Mouse (Mus musculus) liver (tissue): ENCODE measurements around the gene Apoc2.
A peak's percentile ranks its signal among the peaks of the same experiment; 100 is the strongest.
"Not testable (repeated sequence)": the region's sequence is repeated elsewhere in the genome, so short reads cannot be mapped to it uniquely, and the experiment has no call there.

Experiments used
- DNase-seq: peaks from one replicate; pipeline ENCODE4 v3.0.0-alpha.2; 2020; ENCODE audit warnings: mixed read lengths

Gene Apoc2

DNA sequence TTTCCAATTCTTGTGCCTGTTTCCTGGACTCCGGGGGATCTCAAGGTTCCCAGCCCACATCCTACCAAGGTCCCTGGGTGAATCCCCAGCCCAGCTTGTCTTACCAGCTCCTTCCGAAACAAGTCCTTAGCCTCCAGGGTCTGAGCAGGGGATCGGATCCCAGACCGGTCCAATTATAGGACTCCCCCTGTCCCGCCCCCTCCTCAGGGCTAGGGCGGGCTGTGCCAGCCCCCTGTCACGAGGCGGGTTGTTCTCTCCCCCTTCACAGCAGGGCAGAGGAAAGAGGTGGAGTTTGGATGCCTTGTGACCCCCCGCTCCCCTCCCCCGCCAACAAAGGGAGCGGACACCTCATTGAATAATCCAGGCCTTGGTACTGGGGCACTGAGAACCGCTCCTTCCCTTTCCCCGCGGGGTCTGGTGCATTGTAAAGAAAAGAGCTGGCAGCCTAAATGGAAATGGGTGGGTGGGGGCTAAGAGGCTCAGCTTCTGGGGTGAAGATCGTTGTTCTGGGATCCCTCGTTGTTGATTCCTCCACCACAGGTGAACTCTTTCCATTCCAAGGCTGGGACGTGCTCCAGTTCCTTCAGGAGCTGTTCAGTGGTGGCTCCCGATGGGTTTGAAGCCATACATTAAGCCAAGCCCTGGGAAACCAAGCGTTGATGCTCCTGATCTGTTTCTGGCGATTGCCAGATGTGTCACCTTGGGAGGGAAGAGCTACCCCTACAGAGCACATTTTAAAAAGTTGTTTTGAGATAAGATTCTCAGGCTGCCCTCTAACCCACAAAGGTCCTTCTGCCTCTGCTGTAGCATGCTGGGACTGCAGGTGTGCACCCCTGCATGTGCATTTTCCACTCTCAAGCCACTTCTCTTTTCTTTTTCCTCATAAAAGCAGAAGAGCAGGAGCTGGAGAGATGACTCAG, 21.4 kb upstream of the Apoc2 start, which contains the start of gene Apoe:
Gene Apoe (minus strand): TSS at position 282 of the 920 bp plus-strand sequence.
- peak; percentile 72 for DNase-seq

DNA sequence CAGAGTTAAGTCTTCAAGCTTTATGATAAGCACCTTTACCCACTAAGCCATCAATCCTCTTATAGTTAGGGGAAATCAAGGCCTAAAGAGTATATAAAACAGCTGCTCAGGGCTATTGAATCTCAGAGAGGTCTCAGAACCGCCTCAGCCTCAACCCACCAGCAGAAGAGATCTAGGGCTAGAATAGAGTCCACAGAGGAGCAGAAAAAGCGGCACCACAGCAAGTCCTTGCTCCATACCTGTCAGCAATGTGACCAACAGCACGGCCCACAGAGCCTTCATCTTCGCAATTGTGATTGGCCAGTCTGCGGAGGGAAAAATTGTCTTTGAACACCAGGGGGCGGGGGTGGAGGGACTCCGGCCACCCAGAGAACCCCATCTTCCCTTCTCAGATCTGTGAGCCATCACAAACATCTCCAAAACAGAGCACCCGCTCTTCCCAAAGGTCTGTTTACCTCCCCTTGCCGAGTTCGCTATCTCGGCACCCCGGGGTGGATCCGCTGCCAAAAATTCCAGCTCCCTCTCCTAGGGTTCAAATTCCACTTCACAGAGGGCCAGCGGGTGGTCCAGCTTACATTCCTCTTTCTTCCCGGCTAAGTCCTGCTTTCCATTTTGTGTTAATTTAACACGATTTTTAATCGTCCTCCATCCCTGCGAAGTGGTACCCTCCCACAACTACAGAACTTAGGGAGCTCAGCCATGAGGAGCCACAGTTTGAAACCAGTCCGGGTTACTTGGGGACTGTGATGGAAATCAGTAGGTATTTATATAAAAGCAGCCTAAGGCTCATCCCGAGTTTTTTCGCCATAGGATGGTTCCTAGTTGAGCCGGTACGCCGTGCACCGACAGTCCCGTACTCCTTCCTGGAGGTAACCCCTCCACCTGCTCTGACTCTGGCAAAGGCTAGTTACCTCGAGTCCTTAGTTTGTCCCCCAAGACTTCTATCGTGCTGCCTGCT, 20.5 kb upstream of the Apoc2 start:
- peak; percentile 48 for DNase-seq

- DNase-seq = peak; percentile 20
Measured at GRCm38 (mm10) chr7:19696336-19696873, 18.7 kb upstream of the Apoc2 start.

GRCm38 (mm10) chr7:19695881-19696280, 18.1 kb upstream of the Apoc2 start:
- peak; percentile 15 for DNase-seq

DNA sequence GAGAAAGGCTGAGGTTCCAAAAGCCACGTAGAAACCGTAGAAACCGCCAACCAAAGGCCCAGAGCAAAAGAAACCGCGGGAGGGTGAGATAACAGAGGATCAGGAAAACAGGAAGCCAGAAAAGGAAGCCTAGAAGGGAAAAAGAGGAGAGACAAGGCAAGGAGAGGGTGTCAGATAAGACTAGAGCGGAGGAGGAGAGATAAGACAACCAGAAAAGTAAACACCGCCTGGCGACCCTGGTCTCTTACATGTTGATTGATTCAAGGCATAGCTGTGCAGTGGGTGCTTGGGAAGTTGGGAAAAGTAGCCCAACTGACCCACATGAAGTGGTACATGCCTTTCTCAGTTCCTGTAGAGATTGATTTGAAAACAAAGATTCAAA, 17.5 kb upstream of the Apoc2 start:
- peak; percentile 43 for DNase-seq

DNA sequence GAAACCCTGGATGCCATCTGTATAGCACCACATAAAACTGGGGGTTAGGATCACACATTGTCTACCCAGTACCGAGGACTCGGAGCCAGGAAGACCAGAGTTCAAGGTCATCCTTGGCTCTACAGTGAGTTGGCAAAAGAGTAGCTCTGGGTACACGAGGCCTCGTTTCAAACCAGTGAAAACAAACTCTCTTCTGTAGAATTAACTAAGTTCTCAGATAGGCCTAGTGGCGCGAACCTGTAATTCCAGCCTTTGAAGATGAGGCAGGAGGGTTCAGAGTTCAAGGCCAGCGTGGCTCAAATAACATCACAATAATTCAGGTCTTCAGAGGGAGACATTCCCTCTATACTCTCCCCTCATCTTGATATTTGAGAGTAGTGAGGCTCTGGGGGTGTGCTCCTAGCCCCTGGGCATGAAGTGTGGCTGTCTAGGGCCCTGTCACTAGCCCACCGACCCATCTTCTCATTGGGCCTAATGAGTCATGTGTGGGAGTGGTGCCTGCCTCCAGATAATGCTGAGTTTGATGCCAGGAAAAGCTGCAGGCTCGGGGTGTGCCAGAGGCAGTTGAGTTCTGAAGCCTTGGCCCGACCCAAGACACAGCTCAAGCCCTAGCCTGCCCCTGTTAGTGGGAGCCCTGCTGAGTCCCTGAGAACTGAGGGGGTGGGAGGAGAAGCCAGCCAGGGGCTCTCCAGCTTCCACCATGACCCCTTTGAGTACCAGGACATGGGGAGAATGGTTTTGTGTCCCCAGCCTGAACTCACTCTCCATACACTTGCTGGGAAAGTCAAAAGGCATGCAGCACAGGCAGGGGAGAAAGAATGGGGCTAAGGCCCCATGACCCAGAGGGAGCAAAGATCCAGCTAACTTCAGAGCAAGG, 16.8 kb upstream of the Apoc2 start:
- no peak for DNase-seq

DNA sequence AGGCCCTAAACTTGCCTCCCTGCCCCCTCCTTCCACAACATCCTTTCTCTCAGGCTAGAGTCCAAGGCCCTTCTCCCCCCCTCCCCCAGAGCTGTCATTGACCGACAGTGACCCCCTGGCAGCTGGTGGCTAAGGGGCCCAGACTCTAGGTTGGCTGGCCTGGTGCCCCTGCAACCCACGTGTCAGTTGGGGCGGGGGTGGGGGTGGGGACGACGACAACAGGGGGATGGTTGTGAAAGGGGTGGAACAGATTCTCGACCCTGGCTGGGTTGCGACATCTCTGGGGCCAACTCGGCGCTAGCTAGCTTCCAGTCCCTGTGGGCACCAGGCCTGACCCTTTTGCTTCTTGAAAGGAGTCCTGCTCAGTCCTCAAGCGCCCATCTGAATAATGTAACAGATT, 15.7 kb upstream of the Apoc2 start:
- peak; percentile 77 for DNase-seq

DNA sequence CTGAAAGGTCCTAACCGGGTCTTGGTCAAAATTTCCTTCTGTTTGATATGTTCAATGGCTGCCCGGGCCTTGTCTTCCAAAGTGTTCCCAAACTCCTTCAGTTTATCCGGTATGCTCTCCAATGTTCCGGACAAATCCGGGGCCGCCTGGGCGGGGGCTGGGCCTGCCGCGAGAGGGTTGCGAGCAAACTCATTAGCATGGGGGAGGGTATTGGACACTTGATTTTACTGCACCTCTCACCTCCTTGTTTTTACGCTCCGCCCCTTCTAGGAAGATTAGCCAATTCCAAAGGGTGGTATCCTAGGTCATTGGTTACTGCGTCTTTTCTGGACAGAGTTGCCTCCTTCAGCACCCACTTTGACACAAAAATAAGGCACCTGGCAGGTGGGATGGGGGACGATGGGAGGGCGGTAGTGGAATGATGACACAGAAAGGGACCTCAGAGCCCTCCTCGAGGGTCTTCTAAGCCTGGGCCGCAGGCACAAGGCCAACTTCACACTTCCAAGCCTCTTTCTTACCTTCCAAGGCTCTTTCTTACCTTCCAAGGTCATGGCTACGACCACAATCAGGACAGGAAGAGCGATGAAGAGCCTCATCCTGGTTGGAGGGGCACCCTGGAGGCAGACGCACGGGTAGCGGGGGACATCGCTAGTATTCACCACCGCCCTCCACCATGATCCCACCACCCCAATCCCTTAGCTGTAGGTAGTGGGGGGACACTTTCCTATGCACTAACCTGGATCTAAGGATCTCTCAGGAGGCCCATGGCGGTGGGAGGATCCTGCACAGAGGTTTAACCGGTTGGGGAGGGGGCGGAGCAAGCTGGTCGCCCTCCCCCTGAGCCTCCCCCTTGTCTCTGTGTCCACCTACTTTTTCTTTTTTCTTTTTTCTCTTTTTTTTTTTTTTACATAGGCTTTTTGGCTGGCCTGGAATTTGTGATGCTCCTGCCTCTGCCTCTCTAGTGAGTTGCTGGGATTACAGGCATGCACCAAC, 14.4 kb upstream of the Apoc2 start, which contains the start of gene Apoc1:
Gene Apoc1 (minus strand): TSS at position 788 of the 993 bp plus-strand sequence.
- peak; percentile 50 for DNase-seq

DNA sequence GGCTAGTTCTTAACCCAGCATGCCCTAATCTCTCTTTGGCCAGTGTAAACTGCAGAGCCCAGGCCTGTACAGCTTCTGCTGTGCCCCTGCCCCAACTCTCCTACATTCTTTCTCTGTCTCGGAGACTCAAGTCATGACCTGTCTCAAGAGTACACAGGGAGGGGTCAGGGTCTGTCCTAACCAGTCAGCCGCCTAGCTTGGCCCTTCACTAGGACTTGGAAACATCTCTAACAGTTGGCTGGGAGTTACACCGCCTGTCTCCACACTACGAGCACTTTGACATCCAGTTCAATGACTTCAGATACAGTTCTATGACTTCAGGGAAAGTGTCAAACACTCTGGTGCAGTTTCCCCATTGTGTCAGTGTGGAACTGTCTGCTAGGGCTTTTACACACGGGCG, 13.7 kb upstream of the Apoc2 start:
- no peak for DNase-seq

DNA sequence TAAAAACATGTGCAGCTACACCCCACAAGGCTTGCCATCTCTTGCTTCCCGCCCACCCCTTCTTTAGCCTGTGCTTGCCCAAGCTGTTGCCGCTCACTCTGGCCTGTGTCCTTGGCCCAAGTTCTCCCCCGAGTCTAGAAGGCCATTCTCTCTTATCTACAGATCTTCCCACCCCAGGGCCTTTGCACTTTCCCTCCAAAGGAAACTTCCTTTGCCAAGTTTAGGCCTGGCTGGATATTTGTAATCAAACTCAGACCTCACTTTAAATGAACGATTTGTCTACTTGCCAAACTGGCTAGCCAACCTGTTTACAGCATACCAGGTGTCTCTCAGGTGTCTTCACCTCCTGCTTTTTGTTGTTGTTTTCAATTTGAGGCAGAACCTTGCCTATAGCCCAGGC, 13.1 kb upstream of the Apoc2 start:
- no peak for DNase-seq

DNA sequence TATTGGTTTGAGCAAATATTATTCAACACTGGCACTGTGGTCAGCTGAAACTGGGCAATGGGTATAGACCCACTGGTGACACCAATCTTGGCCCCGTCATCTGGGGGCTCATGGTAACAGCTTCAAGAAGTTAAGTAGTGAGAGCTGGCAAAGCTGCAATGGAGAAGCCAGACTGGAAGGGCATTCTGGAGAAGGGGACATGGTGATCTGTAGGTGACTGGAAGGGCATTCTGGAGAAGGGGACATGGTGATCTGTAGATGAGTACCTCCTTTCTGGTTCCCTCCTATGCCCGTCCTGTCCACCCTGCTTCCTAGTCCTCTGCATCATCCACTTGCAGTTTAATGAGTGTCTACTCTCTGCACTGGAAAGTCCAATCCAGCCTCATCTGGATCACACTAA, 10.9 kb upstream of the Apoc2 start:
- DNase-seq = no peak

GRCm38 (mm10) chr7:19688101-19688500, 10.4 kb upstream of the Apoc2 start:
- no peak for DNase-seq

DNA sequence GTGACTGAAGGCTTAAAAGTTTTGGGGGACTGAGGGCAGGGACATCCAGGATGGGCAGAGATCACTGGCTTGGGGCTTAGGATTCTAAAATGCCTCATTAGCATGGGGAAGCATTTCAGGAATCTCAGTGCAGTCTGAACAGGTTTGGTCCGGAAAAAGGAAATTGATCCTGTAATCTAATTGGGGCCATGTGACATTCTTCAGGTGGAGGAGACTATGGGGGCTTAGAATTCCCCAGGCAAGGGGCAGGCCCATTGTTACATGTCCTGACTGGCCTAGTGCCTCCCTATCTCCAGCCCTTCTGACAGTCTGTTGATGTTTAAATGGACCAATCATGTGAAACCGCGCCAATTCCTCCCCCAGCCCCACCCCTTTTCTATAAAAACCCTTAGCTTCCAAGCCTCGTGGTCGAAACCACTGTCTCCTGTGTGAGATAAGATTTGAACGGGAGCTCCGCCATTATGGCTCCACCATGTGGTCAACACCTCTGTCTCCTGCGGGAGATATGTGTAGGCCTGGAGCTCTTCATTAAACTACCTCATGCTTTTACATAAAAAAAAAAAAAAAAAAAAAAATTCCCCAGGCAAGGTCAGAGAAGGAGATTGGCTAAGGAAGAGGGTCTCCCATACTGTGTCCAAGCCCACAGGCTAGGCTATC, 9.3 kb upstream of the Apoc2 start:
- DNase-seq = not testable (repeated sequence)

DNA sequence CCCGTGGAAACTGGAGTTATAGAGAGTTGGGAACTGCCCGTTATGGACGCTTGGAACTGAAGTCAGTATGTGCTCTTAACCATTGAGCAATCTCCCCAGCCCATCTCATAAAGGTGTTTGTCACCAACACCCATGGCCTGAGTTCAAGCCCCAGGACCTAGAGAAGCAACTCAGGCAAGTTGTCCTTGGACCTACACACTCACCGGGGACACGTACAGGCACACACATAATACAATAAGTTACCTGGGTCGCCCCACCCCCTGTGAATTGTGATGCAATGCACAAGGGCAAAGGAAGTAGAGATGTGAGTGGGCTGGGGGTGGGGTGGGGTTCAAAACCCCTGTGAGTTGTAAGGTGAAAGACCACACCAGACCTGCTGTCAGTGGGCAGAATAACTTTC, 8.8 kb upstream of the Apoc2 start:
- peak; percentile 51 for DNase-seq

- peak; percentile 54 for DNase-seq
Measured at GRCm38 (mm10) chr7:19685374-19685773, 7.6 kb upstream of the Apoc2 start.

DNA sequence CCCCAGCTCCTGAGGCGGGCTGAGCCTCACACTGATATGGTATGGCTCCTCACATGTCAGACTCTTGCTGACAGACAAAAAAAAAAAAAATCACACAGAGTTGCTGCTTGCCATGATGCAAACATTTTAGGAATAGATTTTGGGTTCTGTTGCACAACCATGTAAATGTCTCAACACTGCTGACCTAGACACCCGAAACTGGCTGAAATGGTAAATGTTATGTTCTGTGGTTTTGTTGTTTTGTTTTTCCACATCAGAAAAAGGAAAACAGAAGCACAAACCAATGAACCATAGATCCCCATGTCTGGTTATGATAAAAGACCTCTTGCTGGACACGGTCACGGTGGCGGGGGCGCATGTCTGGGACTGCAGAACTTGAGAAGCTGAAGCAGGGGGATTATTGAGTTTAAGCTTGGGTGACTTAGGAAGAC, 6.0 kb upstream of the Apoc2 start:
- no peak for DNase-seq

GRCm38 (mm10) chr7:19682979-19683378, 5.2 kb upstream of the Apoc2 start:
- DNase-seq = no peak

- no peak for DNase-seq
Measured at GRCm38 (mm10) chr7:19681202-19681694, 3.5 kb upstream of the Apoc2 start, which contains the start of the genes Gm44805 and Apoc4. Gm44805 (minus strand) TSS chr7:19681423. Apoc4 (minus strand) TSS chr7:19681479.

- no peak for DNase-seq
Measured at GRCm38 (mm10) chr7:19680702-19681101, 3.0 kb upstream of the Apoc2 start.

DNA sequence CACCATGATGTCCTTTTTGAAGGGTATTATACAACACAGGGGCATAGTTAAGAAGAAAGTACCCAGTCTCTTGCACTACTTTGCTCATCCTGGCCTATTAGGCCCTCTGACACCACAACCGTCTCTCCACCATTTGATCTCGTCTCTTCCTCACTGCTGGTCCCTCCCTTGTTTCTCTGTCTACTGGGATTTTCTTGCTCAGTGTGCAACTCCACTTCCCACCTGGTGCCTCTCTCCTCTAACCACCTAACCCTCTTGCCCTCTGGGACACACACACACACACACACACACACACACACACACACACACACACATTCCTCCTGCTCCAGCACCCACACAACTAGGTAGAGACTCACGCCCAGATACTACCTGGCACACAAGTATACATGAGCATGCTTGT, 1.2 kb upstream of the Apoc2 start:
- DNase-seq = no peak
